Mouse (Mus musculus) heart, embryonic 11.5 days (tissue): ENCODE measurements around the gene Dpysl5. TPM values are rescaled to one million over a fixed set of nuclear protein-coding genes. Genes with fewer than 3 reads are reported as not detected.

Experiments used
- ATAC-seq: fragments of 200-750 bp; cut with Nextera tagmentation; replicated peaks from 2 replicates; pipeline ENCODE4 v1.8.0; 2017; ENCODE audit warnings: moderate library complexity; ENCODE audit not compliant: insufficient number of reproducible peaks, low FRiP score, low TSS enrichment
- H3K27ac ChIP-seq: fragments of 300-500 bp; sonication (generic); 2 replicates; pipeline ENCODE4 v1.5.1; 2014; ENCODE audit warnings: mild to moderate bottlenecking, low read depth, low read length
- H3K27me3 ChIP-seq: fragments of 300-500 bp; sonication (generic); 2 replicates; pipeline ENCODE4 v1.6.1; 2014; ENCODE audit warnings: mild to moderate bottlenecking, low read length, mixed read lengths; ENCODE audit not compliant: control insufficient read depth, insufficient read depth
- H3K36me3 ChIP-seq: fragments of 300-500 bp; sonication (generic); 2 replicates; pipeline ENCODE4 v1.6.1; 2014; ENCODE audit warnings: mild to moderate bottlenecking, low read length, moderate library complexity, mixed read lengths; ENCODE audit not compliant: control insufficient read depth, insufficient read depth
- H3K4me1 ChIP-seq: fragments of 300-500 bp; sonication (generic); 2 replicates; pipeline ENCODE4 v1.6.1; 2014; ENCODE audit warnings: low read length; ENCODE audit not compliant: control insufficient read depth, insufficient read depth
- H3K4me2 ChIP-seq: fragments of 300-500 bp; sonication (generic); 2 replicates; pipeline ENCODE4 v1.6.1; 2014; ENCODE audit warnings: mild to moderate bottlenecking, moderate library complexity
- H3K4me3 ChIP-seq: fragments of 300-500 bp; sonication (generic); 2 replicates; pipeline ENCODE4 v1.5.1; 2014; ENCODE audit warnings: low read depth, low read length
- H3K9ac ChIP-seq: fragments of 300-500 bp; sonication (generic); 2 replicates; pipeline ENCODE4 v1.6.1; 2014; ENCODE audit warnings: mild to moderate bottlenecking, low read depth, low read length, moderate library complexity
- H3K9me3 ChIP-seq: fragments of 300-500 bp; sonication (generic); replicated peaks from 2 replicates; pipeline ENCODE4 v1.6.1; 2016; ENCODE audit warnings: low read length; ENCODE audit not compliant: control insufficient read depth
- WGBS: fragments of 180-500 bp; shearing (Covaris S2); extraction: QIAGEN DNeasy Blood & Tissue Kit; methylation state at CpG from one replicate; pipeline ENCODE4 v1.1.7; 2014; ENCODE audit not compliant: insufficient replicate concordance; 5-methylcytosine and 5-hydroxymethylcytosine counted together
- polyA plus RNA-seq: library from polyadenylated mRNA; unstranded; fragments of >200 nt; fragmentation: Nextera tagmentation; extraction: Ambion mirVana; gene quantifications from 2 replicates; pipeline ENCODE4 v1.2.1, GENCODE M21; 2014

Dpysl5 gene
- polyA plus RNA-seq, 1 experiment from 2014 or later = 3.5 TPM

DNA sequence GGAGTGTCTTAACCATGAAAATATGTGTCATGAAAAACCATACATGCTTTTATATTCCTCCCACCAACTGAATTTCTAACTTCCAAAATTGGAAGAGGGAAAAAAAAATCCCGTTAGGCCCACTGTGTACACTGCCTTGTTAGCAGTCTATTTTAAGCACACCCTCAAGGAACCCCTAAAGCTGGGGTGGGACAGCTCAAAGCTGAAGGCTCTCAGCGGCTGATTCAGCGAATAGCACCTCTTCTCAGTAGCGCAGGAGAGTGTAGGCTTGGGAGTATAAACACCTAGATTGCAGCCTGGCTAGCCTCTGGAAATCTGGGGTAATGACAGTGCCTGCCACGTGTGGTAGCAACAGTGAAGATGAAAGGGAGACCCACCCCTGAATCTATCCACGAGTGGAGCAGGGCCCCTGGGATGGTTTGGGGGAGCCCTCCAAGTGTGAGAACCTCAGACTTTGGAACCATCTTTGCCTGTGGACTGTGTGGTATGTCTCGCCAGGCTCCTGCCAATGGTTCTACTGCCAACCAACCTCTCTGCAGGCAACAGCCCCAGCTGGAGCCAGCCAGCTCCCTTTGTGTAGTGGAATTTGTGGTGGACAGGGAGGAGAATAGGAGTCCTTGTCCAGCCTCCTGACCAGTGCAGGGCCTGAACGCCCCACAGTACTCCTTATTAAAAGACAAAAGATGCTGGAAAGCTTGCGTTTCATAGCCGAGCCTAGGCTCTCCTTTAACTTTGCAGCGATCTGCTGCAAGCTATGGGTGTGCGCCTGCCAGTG, 54.4 kb downstream of the Dpysl5 start:
- Histone ChIP-seq H3K4me1 (peaks cover 24% of the 10 kb centered on the region), H3K27me3 (no peaks in the 10 kb centered on the region), H3K4me3 (no peak overlapping the region), H3K36me3 (no peaks in the 10 kb centered on the region), H3K9ac (no peak overlapping the region), H3K9me3 (no peaks in the 10 kb centered on the region), H3K4me2 (no peak overlapping the region; the same call in 1 of the 2 replicates), H3K27ac (no peak overlapping the region)
- 58% methylated on average over 12 of the region's 12 CpGs for WGBS
- no peak for ATAC-seq

DNA sequence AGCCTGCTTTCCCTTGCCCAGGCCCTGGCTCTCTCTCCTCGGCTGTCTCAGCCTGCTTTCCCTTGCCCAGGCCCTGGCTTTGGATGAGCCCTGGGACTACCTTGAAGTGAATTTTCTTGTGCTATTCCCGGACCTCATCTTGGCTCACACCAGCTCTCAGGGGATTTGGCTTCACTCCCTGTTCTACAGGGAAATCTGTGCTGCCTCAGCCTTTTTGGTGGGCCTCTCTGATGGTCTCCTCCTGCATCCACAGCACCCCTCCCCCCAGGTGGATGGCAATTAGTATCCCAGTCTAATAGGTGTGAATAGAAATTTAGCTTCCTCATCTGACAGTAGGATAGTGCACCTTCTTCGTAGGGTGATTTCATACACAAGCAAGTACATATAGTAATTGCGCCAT, 56.7 kb downstream of the Dpysl5 start:
- no peak for ATAC-seq
- H3K4me3 ChIP-seq = no peak overlapping the region
- peak overlapping the region; percentile 29; the same call in 1 of the 2 replicates for H3K27ac ChIP-seq
- no peak overlapping the region for H3K9ac ChIP-seq
- H3K4me2 ChIP-seq = no peak overlapping the region; the same call in 1 of the 2 replicates
- peaks cover 24% of the 10 kb centered on the region for H3K4me1 ChIP-seq
- H3K36me3 ChIP-seq = no peaks in the 10 kb centered on the region
- 69% methylated on average over 4 of the region's 4 CpGs for WGBS
- no peaks in the 10 kb centered on the region for H3K27me3 ChIP-seq
- H3K9me3 ChIP-seq = no peaks in the 10 kb centered on the region

DNA sequence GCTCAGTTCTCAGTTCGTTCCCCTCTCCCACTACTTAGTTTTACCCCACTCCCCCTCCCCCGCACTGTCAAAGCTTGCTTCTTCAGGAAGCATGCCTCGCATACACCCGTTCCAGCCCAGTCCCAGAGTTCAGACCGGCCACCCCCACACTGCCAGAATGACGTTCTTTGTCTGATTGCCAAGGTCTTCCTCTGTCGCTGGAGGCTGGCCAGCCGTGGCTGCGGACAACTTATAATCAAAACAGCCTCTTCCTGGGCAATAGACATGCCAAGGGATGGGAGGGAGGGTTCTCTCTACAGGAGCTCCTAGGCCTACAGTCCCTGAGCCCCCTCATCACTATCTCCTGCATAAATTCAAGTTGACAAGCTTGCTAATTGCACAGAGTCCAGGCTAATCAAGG, 57.2 kb downstream of the Dpysl5 start:
- WGBS = 16% methylated on average over 9 of the region's 9 CpGs
- no peaks in the 10 kb centered on the region for H3K27me3 ChIP-seq
- no peaks in the 10 kb centered on the region for H3K9me3 ChIP-seq
- no peak overlapping the region for H3K27ac ChIP-seq
- no peak overlapping the region for H3K4me2 ChIP-seq
- no peaks in the 10 kb centered on the region for H3K36me3 ChIP-seq
- H3K4me3 ChIP-seq = no peak overlapping the region
- peaks cover 24% of the 10 kb centered on the region for H3K4me1 ChIP-seq
- H3K9ac ChIP-seq = no peak overlapping the region
- ATAC-seq = no peak; the same call in 1 of the 2 replicates

DNA sequence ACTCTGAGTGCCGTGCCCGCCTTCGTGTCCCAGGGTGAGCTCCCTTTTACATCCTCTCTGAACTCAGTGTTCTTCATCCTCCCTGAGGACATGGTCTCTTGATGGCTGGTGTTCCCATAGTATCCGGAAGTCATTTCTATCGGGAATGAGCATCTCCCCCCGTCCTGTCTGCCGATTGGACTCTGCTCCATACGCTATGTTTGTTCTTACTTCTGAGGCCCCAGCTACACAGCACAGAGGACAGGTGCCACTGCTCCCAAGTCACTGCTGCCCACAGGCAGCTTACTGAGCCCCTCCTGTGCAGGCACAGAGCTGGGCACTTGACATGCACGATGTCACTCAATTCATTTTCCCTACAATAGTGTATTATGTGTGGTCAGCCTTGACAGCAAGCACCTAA, 57.7 kb downstream of the Dpysl5 start:
- ATAC-seq = no peak
- Histone ChIP-seq H3K4me3 (no peak overlapping the region), H3K9me3 (no peaks in the 10 kb centered on the region), H3K4me2 (no peak overlapping the region), H3K4me1 (peaks cover 24% of the 10 kb centered on the region), H3K27me3 (peaks cover 2% of the 10 kb centered on the region; the same call in 1 of the 2 replicates), H3K9ac (no peak overlapping the region), H3K27ac (no peak overlapping the region), H3K36me3 (no peaks in the 10 kb centered on the region)
- 78% methylated on average over 9 of the region's 9 CpGs for WGBS

DNA sequence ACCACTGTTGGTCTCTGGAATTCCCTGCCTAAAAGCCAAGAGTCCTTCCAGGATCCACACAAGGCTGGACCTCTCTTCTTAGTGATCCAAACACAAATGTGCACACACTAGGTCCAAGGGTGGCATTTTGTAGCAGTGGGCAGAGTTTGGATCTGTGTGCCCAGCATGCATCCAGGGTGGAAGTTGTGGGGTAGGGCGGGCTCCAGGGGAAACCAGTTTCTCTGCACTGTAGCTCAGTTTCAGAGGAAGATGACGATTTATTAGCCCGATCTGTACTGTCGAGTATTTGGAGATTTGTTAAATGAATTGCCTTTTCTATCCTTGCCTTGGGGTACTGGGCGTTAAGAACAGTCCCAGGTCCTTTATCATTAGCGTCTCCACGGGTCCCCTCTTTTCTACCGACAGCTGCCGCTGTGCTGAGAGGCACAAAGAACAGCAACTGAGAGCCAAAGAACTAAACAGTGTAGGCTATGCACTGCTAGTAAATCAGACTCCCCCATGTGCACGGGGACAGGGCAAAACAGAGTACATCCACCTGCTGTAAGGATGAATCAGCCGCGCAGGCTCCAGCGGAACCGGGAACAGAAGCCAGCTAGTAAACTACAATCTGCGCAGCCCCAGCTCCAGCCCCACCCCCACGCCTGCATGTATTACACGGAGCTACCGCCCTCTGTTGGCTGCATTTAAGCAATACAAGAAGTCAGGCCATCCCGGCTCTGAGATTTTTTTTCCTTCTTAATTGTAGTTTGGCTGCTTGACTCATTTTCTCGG, 63.4 kb downstream of the Dpysl5 start:
- Histone ChIP-seq H3K9me3 (no peaks in the 10 kb centered on the region), H3K36me3 (no peaks in the 10 kb centered on the region), H3K27me3 (peaks cover 7% of the 10 kb centered on the region; the same call in 1 of the 2 replicates), H3K4me2 (peak overlapping the region; percentile 68), H3K9ac (peak overlapping the region; percentile 29; the same call in 1 of the 2 replicates), H3K27ac (no peak overlapping the region), H3K4me1 (no peaks in the 10 kb centered on the region), H3K4me3 (peak overlapping the region; percentile 34)
- WGBS = 9% methylated on average over 20 of the region's 20 CpGs
- ATAC-seq = no peak; the same call in 1 of the 2 replicates

DNA sequence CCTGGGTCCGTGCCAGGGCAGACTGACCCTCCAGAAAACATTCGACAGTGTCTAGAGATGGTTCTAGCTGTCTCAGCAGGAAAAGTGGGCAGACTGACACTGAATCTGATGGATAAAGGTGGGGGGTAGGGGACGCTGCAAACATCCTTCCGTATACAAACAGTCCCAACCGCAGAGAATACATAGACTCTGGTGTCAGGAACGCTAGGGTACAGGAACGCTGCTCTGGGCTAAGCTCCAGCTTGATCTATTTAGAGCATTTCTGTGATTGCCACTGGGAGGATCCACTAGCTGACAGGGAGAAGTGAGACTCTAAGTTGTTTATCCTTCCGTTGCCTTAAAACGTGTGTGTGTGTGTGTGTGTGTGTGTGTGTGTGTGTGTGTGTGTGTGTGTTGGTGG, 69.3 kb downstream of the Dpysl5 start:
- H3K9ac ChIP-seq = no peak overlapping the region
- no peaks in the 10 kb centered on the region; the same call in 1 of the 2 replicates for H3K27me3 ChIP-seq
- H3K4me1 ChIP-seq = peaks cover 3% of the 10 kb centered on the region; the same call in 1 of the 2 replicates
- no peak overlapping the region for H3K4me2 ChIP-seq
- no peak overlapping the region for H3K27ac ChIP-seq
- no peak for ATAC-seq
- no peaks in the 10 kb centered on the region for H3K36me3 ChIP-seq
- WGBS = 65% methylated on average over 9 of the region's 9 CpGs
- H3K4me3 ChIP-seq = no peak overlapping the region
- H3K9me3 ChIP-seq = no peaks in the 10 kb centered on the region

DNA sequence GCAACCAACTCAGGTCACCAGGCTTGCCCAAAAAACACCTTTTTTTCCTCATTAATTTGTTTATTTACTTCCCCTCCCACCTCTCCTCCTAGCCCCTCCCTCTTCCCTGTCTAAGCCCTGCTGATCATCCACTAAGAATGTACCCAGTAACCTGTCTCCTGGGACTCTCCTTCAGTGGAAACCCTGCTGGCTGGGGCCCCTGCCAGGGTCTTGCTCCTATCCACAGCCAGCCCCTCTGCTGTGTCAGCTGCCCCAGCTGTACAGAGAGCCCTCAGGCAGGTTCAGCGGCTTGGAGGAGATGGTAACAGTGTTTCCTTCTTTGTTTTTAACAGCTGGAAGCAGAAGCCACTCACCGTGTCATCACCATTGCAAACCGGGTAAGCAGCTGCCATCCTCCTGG, 69.8 kb downstream of the Dpysl5 start:
- ATAC-seq = no peak
- Histone ChIP-seq H3K9ac (no peak overlapping the region), H3K27me3 (no peaks in the 10 kb centered on the region; the same call in 1 of the 2 replicates), H3K4me3 (no peak overlapping the region), H3K36me3 (no peaks in the 10 kb centered on the region), H3K4me2 (no peak overlapping the region), H3K9me3 (no peaks in the 10 kb centered on the region), H3K4me1 (peaks cover 3% of the 10 kb centered on the region; the same call in 1 of the 2 replicates), H3K27ac (no peak overlapping the region)
- 77% methylated on average over 3 of the region's 3 CpGs for WGBS

DNA sequence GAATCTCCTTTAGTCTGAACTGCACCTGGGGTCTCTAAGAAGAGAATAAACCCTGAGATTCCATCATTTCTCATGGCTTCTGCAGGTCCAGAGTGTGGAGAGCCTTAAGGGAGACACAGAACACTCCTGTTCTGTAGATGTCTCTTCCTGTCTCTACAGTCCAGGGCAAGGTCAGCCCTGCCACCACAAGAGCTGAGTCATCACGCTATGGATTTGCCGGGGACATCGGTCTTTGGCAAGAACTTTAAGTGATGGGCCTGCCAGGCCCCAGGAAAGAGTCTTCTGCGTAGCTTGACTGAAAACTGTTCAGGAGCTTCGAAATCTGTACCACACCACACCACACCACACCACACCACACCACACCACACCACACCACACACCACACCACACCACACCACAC, 76.0 kb downstream of the Dpysl5 start:
- Histone ChIP-seq H3K4me2 (no peak overlapping the region), H3K4me1 (no peaks in the 10 kb centered on the region), H3K4me3 (no peak overlapping the region), H3K9ac (no peak overlapping the region), H3K9me3 (no peaks in the 10 kb centered on the region), H3K27ac (no peak overlapping the region), H3K27me3 (no peaks in the 10 kb centered on the region; the same call in 1 of the 2 replicates), H3K36me3 (no peaks in the 10 kb centered on the region)
- WGBS = 74% methylated on average over 5 of the region's 5 CpGs
- no peak for ATAC-seq
